Mouse (Mus musculus): ENCODE measurements at regions not wholly inside any gene's neighbourhood (a gene's known extent, or its start where the extent isn't known, plus 50 kb on each side); places are given as distances from the start of the nearest gene placed in this dataset.

GRCm38 (mm10) chr6:51118833-51119535 is 313.5 kb upstream of the Nfe2l3 start:
- no peak for TF ChIP-seq CTCF (IDR thresholded peaks at IDR 0.05; ENCODE audit: extremely low read depth, insufficient read length, insufficient replicate concordance, low read depth, low read length)
- no peak for TF ChIP-seq POLR2A (IDR thresholded peaks at IDR 0.05; ENCODE audit: low read depth, low read length)

All from small intestine, adult 2 months (tissue).